Mouse (Mus musculus): ENCODE data around the gene Acmsd.

Gene Acmsd

GRCm38 (mm10) chr1:127775206-127775720, 46.0 kb downstream of the Acmsd start:
- DNase-seq (ENCODE audit: low spot score in 2 of 2) = no peak

- DNase-seq (ENCODE audit: low spot score in 2 of 2) = no peak
Measured at GRCm38 (mm10) chr1:127776246-127776645, 47.0 kb downstream of the Acmsd start.

DNA sequence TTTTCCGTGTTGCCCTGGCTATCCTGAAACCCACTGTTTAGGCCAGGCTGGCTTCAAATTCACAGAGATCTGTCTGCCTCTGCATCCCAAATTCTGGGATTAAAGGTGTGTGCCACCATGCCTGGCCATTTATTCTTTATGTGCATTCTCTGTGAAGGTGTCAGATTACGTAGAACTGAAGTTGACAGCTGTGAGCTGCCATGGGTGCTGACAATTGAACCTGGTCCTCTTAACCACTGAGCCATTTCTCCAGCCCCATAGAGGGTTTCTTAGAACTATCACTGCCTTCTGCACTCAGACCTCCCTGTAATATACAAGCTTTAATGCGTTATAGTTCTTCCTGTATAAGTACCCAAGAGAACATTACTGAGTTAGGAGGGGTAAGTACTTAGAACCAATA, 49.4 kb downstream of the Acmsd start:
- no peak for DNase-seq (ENCODE audit: low spot score in 2 of 2)

DNA sequence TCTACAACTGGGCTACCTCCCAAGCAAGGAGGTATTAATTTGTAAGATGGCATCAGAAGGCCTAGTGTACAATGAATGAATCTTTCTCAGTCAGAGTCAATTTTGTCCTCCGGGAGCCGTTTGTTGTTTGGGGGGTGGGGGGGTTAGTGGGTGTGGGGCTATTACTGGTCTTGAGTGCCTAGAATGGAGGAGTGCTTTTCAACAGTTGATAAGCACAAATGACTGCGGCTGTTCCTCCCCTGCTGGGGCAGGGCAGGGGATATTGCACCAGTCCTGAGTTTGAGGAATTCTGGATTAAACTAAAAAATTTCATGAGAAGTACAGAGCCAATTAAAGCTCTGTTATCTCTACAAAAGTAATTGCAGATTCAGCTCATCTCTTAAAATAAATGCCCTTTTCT, 50.9 kb downstream of the Acmsd start:
- no peak for DNase-seq (ENCODE audit: low spot score in 2 of 2)

GRCm38 (mm10) chr1:127780849-127781248, 51.6 kb downstream of the Acmsd start:
- no peak for DNase-seq (ENCODE audit: low spot score in 2 of 2)

DNA sequence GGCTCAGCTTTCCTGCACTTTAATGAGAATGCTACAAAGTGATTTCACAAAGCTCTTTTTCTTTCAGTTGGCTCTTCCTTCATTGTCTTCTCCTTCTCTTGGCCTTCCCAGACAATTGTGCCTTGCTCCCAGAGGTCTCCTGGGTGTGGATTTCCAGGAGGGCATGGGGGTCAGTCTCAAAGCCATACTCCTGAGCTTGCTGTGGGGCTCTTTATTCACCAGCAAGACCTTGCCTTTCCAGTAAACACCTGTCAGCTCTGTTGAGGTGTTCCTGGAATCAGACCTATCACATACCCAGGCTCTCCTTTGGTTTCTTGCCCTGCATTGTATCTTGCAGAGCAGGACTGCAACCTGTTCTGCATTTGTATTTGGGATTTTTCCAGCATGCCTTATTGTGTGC, 54.6 kb downstream of the Acmsd start:
- DNase-seq (ENCODE audit: low spot score in 2 of 2) = no peak

DNA sequence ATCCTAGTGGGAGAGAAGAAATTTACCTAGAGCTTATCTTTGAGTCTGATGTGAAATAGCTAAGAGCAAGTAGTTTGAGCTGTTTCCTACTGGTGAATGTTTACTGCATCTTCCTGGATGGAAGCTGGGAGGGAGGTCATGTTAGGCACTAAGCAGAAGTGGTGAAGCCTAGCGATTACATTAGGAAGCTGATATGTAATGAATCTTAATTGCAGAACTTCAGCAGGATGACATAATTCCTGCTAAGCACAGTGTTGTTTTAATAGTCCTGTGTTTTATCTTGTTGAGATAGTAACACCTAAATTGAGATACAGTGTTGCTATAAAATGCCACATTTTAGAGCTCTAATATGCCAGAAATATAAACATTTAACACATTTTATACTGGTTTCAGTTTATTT, 56.7 kb downstream of the Acmsd start:
- no peak for DNase-seq (ENCODE audit: low spot score in 2 of 2)

DNA sequence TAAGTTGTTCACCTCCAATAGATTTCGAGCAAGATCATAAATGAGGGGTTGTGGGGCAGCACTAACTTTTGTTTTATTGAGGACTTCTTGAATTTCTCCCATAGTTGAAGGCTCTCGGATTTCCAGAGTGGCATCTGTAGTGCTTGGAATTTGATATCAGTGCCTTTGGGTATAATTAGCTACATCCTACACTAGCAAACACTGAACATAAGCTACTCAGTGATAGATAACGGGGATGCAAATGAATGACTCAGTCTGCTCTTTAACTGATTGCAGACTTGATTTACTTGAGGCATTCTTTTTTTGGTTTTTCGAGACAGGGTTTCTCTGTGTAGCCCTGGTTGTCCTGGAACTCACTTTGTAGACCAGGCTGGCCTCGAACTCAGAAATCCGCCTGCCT, 59.7 kb downstream of the Acmsd start:
- no peak for DNase-seq (ENCODE audit: low spot score in 2 of 2)

GRCm38 (mm10) chr1:127793459-127793858, 64.2 kb downstream of the Acmsd start:
- DNase-seq (ENCODE audit: low spot score in 2 of 2) = no peak

DNA sequence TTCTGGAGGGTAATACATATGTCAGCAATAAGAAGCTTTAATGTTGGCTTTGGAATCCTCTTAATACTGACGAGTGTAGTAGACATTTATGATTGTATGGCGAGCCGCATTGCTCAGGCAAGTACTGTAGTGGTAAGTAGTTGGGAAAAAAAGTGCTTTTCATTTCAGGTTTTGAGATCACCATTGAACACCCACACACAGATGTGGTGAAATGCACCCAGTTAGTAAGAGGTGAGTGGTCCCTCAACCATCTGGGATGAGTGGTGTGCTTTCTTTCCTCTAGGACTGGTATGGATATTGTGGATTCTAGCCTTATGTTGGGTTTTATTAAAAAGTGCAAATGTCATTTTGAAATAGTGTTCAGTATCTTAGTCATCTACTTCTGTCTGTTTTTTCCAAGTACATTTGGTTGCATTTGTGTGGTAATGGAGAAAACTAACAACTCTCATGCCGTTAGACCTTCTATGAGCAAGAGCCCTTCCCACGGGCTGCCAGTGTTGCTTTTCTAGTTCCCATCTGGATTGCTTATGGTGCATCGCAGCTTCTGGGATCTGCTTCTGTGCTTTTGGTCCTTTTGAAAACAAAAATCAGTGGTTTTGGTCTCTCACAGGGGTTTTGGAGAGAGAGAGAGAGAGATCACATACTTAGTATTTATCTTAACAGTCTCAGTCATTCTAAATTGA, 66.0 kb downstream of the Acmsd start:
- no peak for DNase-seq (ENCODE audit: low spot score in 2 of 2)

GRCm38 (mm10) chr1:127796341-127796740, 67.1 kb downstream of the Acmsd start:
- DNase-seq (ENCODE audit: low spot score in 2 of 2) = no peak

GRCm38 (mm10) chr1:127796752-127797151, 67.5 kb downstream of the Acmsd start:
- no peak for DNase-seq (ENCODE audit: low spot score in 2 of 2)

DNA sequence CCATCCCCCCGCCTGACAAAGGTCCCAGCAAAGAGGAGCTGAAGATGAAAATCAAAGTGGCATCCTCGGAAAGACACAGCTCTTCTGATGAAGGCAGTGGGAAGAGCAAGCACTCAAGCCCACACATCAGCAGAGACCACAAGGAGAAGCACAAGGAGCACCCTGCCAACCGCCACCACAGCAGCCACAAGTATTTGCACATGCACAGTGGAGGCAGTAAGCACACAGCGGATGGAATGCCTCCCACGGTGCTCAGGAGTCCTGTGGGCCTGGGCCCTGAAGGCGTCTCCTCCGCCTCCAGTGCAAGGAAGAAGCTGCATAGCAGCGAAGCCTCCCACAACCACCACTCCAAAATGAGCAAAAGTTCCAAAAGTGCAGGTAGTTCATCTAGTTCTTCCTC, 73.7 kb downstream of the Acmsd start:
- no peak for DNase-seq (ENCODE audit: low spot score in 2 of 2)

DNA sequence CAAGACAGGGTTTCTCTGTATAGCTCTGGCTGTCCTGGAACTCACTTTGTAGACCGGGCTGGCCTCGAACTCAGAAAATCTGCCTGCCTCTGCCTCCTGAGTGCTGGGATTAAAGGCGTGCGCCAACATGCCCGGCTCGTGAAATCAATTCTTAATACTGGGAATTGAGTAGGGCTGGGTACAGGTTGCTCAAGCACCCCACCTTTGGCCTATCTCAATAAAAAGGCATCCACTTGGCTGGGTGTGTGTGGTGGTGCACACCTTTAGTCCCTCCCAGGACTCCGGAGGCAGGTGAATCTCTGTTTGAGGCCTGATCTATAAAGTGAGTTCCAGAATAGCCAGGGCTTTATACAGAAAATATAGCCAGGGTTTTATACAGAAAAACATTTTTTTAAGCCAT, 79.5 kb downstream of the Acmsd start:
- no peak for DNase-seq (ENCODE audit: low spot score in 2 of 2)

- no peak for DNase-seq (ENCODE audit: low spot score in 2 of 2)
Measured at GRCm38 (mm10) chr1:127812929-127813328, 83.7 kb downstream of the Acmsd start.

DNA sequence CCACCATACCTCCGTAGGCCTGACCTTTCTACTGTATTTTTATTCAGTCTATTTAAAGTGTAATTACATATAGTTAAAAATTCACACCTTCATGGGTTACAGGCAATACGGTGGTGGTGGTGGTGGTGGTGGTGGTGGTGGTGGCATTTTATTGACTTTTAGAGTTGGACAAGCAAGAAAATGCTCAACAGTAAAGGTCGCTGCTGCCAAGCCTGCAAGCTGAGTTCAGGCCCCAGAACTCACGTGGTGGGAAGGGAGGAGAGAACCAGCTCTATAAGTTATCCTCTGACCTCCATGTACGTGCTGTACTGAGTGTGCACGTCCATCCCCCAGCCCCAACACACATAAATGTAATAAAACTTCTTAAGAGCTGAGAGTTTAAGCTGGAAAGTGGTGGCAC, 87.2 kb downstream of the Acmsd start:
- DNase-seq (ENCODE audit: low spot score in 2 of 2) = no peak

Data from spleen, postnatal 10 days (tissue).